Mouse (Mus musculus): ENCODE results near the gene Tenm2. TPM values are rescaled to one million over a fixed set of nuclear protein-coding genes. Genes with fewer than 3 reads are reported as not detected.

Gene Tenm2
- total RNA-seq, 2 experiments from 2014 or later, result 0.05 to 0.06 TPM

GRCm38 (mm10) chr11:36700951-36701350, 534.8 kb downstream of the Tenm2 start:
- no peak for DNase-seq
- intact Hi-C loops (cut with DNase I), result no loop called here

- no peak for DNase-seq
- intact Hi-C loops (cut with DNase I), result no loop called here
Measured at GRCm38 (mm10) chr11:36700131-36700530, 535.6 kb downstream of the Tenm2 start.

GRCm38 (mm10) chr11:36698268-36698667, 537.5 kb downstream of the Tenm2 start:
- intact Hi-C loops (cut with DNase I), result no loop called here

GRCm38 (mm10) chr11:36697816-36698215, 537.9 kb downstream of the Tenm2 start:
- intact Hi-C loops (cut with DNase I), result no loop called here
- DNase-seq, result no peak

More at GRCm38 (mm10) chr11:36698268-36698667, 537.5 kb downstream of the Tenm2 start:
- no peak for DNase-seq

- no peak for DNase-seq
- intact Hi-C loops (cut with DNase I), result no loop called here
Measured at GRCm38 (mm10) chr11:36697021-36697639, 538.6 kb downstream of the Tenm2 start.

GRCm38 (mm10) chr11:36694810-36695209, 541.0 kb downstream of the Tenm2 start:
- intact Hi-C loops (cut with DNase I), result no loop called here
- DNase-seq, result no peak

- DNase-seq, result no peak
- intact Hi-C loops (cut with DNase I), result no loop called here
Measured at GRCm38 (mm10) chr11:36692637-36693036, 543.1 kb downstream of the Tenm2 start.

GRCm38 (mm10) chr11:36690826-36691225, 544.9 kb downstream of the Tenm2 start:
- intact Hi-C loops (cut with DNase I), result no loop called here
- DNase-seq, result no peak

GRCm38 (mm10) chr11:36686253-36686652, 549.5 kb downstream of the Tenm2 start:
- no peak for DNase-seq
- intact Hi-C loops (cut with DNase I), result no loop called here

GRCm38 (mm10) chr11:36679361-36679760, 556.4 kb downstream of the Tenm2 start:
- intact Hi-C loops (cut with DNase I), result no loop called here
- no peak for DNase-seq

GRCm38 (mm10) chr11:36678542-36678941, 557.2 kb downstream of the Tenm2 start:
- no peak for DNase-seq
- intact Hi-C loops (cut with DNase I), result no loop called here

- intact Hi-C loops (cut with DNase I), result no loop called here
- no peak for DNase-seq
Measured at GRCm38 (mm10) chr11:36678057-36678396, 557.7 kb downstream of the Tenm2 start.

GRCm38 (mm10) chr11:36677321-36678056, 558.3 kb downstream of the Tenm2 start:
- no peak for DNase-seq
- intact Hi-C loops (cut with DNase I), result no loop called here

GRCm38 (mm10) chr11:36676446-36677284, 559.1 kb downstream of the Tenm2 start:
- intact Hi-C loops (cut with DNase I), result no loop called here

GRCm38 (mm10) chr11:36674902-36675422, 560.8 kb downstream of the Tenm2 start:
- intact Hi-C loops (cut with DNase I), result no loop called here
- no peak for DNase-seq

More at GRCm38 (mm10) chr11:36676446-36677284, 559.1 kb downstream of the Tenm2 start:
- DNase-seq, result no peak

GRCm38 (mm10) chr11:36674141-36674540, 561.6 kb downstream of the Tenm2 start:
- DNase-seq, result no peak
- intact Hi-C loops (cut with DNase I), result no loop called here

- DNase-seq, result no peak
- intact Hi-C loops (cut with DNase I), result no loop called here
Measured at GRCm38 (mm10) chr11:36671196-36671595, 564.6 kb downstream of the Tenm2 start.

GRCm38 (mm10) chr11:36664026-36664425, 571.7 kb downstream of the Tenm2 start:
- intact Hi-C loops (cut with DNase I), result no loop called here
- DNase-seq, result no peak

- intact Hi-C loops (cut with DNase I), result no loop called here
- DNase-seq, result no peak
Measured at GRCm38 (mm10) chr11:36663571-36663970, 572.2 kb downstream of the Tenm2 start.

- intact Hi-C loops (cut with DNase I), result no loop called here
- no peak for DNase-seq
Measured at GRCm38 (mm10) chr11:36653656-36654323, 582.0 kb downstream of the Tenm2 start.

GRCm38 (mm10) chr11:36647179-36647578, 588.6 kb downstream of the Tenm2 start:
- intact Hi-C loops (cut with DNase I), result no loop called here
- DNase-seq, result no peak
